Mouse (Mus musculus) cerebellum, postnatal 25 days (tissue): Measurements from ENCODE around the gene Elovl2.
"Not testable (repeated sequence)": the region's sequence is repeated elsewhere in the genome, so short reads cannot be mapped to it uniquely, and the experiment has no call there.

Experiments used
- DNase-seq, 2 experiments: peaks; one replicate each; pipeline ENCODE4 v3.0.0; 2021; ENCODE audit warnings: mixed read lengths in 2 of 2

Elovl2 gene

DNA sequence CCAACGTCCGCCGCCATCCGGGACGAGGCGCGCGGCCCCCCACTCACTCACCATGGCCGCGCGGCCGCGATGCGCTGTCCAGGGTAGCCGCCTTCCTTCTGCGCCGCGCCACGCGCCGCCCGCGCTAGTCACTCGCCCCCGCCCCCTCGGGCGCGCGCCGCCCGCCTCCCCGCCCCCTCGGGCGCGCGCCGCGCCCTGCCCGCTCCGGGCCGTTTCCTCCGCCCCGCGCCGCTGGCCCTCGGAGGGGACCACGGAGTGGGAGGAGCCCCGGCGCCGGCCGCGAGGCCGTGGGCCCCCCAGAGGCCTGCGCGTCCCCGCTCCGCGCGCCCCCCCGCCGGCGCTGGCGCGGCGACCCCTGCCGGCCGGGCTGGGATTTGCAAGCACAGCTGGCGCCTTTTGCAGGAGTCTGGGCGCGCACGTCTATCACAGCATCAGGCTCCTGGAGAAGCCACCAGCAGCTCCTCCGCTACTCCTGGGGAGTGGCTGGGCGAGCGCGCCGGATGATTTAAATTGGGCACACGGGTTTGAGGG, at the start of gene Elovl2:
TSS of gene Elovl2 (minus strand) at position 102 of the 531 bp plus-strand sequence.
- DNase-seq: peak; percentile 57 to 74

DNA sequence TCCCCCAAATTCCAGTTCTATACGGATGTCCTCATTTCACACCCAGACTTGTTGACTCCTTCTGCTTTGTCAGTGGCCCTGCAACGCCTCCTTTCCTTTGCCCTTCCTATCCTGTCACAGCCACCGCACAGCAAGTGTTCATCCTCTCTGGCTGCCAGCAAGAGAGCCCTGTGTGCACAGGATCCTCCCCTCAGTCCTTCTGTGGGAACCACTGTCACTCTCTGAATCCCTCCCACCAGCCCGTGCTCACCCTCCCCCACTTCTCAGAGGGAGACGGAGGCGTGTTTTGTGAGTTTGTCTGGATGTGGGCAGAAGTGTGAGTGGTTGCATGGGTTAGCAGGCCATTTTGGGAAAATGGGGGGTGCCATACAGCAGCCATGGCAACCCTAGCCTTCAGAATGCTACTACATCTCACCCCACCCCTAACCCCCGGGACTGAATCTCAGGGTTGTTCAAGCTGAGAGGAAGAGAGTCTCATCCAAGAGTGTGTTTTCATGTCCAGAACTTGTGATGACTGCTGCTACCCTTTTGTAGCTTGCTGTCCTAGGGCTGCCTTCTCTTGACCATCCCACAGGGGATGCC, 47.7 kb upstream of the Elovl2 start:
- peak in 1 of 2 experiments; percentile 30 for DNase-seq

DNA sequence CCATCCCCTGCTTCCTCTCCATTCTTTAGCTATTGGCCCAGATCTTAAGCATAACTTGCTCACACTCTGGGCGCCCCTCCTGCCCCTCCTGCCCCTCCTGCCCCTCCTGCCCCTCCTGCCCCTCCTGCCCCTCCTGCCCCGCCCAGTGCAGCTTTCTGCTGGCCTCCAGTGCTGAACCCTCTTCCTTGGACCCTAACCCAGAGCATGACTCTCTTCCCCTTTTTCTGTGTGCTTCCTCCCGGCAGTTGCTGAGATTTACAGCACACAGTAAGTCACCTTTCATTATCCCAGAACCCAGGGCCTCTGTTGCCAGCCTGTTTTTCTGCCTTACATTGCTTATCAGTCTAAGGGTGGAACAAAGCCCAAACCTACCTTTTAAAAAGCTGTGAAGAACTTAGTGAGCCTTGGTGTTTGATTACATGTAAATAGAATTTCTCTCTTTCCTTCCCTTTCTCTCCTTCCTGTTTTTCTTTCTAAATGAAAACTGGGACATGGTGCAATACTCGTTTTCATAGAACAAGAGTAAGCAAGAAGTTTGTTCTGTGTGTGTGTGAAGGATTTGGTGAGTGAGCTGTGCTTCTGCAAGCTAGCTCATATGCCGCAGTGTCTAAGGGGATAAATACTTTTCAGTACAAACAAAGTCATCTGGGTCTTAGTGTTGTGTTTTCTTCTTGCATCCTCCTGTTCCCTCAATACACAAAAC, 43.2 kb upstream of the Elovl2 start:
- DNase-seq: no peak

DNA sequence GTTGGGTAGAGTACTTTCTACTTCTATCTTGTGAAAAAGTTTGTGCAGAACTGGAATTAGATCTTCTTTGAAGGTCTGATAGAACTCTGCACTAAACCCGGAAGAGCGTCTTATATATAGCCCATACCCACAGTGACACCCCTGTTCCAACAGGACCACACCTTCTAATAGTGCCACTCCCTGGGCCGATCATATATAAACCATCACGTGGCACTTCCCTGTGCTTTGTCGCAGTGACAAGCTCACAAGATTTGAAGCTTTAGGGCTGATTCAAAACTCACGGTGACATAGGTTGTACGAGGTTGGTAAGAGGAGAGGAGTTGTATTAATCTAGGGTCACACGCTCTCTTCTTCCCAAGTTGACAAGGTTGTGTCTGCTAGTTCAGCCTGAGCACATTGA, 41.4 kb upstream of the Elovl2 start:
- DNase-seq: not testable (repeated sequence)

DNA sequence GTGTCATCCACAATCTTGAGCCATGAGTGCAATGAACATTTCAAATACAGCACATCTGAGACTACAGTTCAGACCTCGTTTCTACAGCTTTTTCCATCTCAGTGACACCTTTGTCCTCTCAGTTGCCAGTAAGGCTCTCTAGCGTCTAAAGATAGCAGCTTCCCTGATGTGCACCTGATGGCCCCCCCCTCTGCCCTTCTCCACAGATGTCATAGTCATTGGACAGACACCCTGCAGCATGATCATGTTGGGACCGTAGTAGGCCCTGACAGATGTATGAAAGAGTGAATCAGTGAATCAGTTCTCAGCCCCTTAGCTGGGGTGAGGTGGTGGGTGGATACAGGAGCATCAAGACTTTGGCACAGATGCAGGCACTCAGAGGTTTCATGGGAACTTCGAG, 37.6 kb upstream of the Elovl2 start:
- no peak for DNase-seq

DNA sequence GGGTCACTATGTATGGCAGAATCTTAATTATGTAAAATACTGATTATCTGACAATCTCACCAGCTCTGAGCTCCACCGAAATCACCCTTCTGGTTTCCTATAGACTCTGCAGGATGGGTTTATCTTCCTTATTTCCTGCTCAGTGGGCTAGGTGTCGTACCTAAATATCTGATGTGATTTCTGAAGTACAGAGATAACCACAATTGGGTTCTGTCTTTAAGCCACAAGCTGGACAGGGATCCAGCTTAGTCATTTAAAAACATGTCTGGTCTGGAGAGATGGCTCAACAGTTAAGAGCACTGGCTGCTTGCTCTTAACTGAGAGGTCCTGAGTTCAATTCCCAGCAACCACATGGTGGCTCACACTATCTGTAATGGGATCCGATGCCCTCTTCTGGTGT, 36.8 kb upstream of the Elovl2 start:
- DNase-seq: no peak

DNA sequence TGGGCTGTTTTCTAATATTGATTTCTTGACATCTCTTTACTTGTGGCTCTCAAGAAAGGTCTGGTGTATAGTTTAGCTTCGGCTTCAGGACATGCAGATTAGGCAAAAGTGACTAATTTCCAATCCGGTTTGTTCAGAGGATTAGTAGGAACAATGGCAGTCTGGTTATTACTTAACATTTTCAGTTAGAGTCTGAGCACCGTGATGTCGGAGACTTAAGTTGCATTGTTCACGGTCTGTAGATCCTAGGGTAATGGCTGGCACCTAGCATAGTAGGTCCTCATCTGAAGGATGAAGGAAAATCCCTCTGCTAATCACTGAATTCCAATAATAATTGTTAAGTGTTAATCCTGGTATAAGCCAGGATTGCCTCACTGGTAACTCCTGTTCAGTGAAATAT, 35.9 kb upstream of the Elovl2 start:
- no peak for DNase-seq

DNA sequence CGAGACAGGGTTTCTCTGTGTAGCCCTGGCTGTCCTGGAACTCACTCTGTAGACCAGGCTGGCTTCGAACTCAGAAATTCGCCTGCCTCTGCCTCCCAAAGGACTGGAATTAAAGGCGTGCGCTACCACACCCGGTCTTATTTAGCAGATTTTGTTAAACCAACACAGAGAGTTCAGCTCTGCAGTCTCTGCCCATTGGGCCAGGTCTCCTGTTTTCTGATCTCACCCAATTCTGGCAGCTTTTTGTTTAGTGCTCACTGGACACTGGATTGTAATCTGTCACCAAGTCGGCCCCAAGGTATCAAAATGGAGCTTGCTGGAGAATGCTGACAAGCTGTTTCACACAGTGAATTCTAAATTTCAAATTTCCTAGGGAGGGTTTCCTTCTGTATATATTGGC, 32.5 kb upstream of the Elovl2 start:
- no peak for DNase-seq

DNA sequence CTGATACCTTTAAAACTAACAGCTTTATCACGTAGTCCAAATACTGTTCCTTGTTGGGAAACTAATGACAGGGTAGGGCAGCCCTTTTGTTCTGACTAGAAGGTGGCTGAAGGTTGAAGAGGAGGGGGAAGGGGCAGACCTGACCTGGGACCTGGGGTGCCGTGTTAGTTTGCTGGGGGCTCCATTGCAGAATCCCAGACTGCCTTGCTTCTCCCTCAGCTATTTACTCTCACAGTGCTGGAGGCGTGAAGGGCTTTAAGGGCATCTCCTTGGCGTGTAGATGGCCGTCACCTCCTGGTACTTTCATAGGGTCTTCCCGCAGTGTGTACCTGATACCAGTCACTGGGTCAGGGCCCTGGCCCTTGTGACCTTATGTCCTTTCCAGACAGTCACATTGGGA, 31.9 kb upstream of the Elovl2 start:
- DNase-seq: no peak

DNA sequence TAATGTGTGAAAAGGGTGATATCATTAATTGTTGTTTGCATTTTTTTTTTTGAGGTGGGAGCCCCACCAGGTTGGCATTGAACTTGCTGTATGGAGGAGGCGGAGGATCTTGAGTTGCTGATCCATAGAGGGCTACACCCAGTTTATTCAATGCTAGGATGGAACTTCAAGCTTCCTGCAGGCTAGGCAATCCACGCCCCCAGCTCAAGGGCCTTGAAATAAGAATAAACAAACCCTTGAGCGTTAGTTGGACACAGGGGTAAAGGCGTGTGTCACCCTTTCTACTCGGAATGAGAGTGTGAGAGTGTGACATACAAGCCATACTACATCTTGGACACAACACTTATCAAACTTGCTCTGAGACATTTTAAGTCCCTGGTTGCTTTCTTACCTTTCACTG, 31.5 kb upstream of the Elovl2 start:
- no peak for DNase-seq

DNA sequence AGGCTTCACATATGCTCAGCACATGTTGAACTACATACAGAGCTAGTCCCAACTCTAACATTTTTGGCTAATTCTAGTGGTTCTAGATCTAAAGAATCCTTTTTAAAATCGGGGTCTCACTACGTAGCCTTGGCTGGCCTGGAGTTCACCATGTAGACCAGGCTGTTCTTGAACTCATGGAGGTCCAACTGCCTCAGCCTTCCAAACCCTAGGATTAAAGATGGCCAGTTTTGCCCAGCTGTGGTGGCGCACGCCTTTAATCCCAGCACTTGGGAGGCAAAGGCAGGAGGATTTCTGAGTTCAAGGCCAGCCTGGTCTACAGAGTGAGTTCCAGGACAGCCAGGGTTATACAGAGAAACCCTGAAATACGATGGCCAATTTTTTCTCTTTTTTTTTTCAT, 31.0 kb upstream of the Elovl2 start:
- not testable (repeated sequence) for DNase-seq

DNA sequence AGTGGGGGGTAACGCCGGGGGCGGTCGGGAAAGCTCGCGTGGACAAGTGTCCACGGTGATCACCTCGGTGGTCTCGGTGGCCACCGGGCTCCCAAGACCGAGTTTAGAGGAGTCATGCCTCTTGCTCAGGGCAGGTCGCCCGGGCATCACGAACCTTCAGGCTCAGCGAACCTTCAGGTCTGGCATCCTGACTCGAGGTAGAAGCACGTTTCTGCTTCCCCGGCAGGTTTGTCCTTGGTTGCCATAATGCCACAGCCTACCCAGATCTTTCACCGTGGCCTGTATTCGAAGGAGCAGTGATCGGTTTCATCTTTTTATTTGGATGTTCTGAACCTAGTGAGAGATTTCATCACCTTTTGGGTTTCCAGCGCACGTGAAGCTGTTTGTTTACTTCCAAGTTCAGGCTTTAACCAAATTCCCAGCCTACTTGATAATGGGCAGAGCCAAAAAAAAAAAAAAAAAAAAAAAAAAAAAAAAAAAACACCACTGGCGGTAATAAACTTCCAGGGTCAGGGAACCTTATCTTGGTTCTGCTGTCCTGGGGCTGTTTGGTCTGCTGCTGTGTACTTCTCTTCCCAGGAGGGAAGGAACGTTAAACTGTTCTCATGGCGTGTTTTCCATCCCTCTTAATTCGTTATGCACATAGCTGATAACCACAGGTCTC, 30.2 kb upstream of the Elovl2 start:
- DNase-seq: peak in 1 of 2 experiments; percentile 61

DNA sequence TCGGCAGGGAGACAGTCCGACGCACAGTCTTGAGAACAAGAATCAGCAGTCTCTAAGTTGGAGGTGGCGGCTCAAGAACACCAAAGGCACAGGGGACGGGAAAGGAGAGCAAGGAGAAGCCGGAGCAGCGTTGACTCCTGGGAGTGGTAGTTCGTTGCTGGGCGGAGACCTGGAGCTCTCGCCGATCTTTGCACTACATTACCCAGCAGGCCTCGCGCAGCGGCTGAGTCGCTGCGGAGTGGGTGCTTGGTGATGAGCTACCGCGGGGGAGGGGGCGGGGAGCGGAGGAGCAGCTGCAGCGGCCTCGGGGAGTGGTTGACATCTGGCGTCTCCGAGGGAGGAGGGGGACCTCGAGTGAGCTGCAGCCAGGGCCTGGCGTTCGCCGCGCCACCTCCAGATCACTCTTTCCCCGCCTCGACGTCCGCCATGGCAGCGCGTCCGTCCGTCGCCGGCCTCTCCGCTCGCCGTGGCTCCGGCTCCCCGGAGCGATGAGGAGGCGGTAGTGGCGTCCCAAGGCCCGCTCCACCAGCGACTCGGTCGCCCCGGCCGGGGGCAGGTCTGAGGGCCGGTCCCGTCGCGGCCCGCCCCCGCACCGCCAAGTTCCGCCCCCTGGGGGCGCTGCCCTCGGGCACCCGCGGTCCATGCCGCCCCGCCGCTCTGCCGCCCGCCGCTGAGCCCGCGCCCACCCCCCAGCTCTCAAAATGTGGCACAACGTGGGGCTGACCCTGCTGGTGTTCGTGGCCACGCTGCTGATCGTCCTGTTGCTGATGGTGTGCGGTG, 29.5 kb upstream of the Elovl2 start, which contains the start of gene Smim13:
TSS of gene Smim13 (plus strand) at position 307 of the 780 bp plus-strand sequence.
- peak; percentile 91 to 94 for DNase-seq

DNA sequence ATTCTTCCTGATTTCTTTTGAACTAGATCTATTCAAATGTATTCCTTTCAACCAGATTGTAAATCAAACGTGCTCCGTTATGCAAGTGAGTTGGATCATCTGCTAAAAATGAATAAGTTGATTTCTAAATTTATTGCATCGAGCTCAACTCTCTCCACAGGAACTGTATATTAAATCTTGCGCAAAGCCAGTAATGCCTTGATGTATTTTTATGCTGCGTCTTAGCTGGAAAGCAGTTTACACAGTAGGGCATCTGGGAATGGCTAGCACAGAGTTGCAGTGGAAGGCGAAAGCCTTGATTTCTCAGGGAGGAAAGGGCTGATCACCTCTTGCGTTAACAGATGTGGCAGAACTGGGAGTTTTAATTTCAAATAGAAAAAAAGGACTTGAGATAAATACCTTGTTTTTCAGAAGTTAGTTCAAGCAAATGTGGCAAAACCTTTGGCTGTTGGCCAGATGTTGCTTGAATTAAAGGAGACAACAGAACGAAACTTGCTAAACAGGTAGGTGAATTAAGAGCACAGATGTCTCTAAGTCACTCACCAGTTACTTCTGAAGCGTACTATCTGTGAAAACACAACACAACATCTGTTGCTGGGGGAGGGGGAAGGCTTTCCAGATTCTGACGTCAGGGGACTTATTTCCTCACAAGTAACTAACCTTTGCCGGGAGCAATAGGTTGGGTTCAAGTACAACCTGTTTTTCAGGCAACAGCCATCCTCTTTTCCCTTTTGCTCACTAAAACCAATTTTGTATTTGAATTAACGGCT, 28.7 kb upstream of the Elovl2 start:
- no peak for DNase-seq

DNA sequence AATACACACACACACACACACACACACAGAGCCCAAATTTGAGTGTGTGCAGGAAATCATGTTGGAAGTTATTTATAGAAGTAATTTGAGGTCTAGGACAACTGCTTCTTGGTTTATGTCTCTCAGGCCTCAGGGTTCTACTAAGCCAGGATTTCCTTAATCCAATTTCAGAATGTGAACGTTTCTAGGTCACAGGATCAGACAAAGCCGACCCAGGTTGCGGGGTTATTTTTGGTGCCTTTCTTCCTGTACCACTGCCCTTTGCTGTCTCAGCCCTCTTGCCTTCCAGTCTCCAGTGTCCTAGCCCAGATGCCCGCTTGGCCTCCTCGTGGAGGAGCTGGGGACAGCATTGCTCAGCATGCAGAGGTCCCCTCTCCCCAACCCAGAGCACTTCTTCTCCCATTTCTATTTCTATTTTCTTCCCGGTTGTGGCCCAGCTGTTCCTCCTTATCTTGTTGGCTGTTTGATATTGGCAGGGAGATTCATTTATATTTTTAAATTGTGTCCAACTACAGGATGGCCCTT, 24.2 kb upstream of the Elovl2 start:
- DNase-seq: no peak

DNA sequence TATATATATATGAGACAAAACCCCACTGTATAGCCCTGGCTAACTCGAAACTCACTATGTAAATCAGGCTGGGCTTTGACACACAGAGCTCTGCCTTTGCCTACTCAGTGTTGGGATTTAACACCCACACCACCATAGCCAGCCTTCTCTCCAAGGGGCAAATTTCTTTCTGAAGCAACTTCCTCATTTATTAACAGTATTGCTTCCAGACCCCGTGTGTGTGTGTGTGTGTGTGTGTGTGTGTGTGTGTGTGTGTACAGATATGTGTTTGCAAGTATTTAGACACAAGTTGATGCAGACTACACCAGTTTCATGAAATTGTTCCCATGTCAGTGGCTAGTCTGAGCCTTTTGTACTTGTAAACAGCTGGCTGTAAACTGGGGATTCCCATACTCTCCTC, 21.4 kb upstream of the Elovl2 start:
- DNase-seq: no peak

DNA sequence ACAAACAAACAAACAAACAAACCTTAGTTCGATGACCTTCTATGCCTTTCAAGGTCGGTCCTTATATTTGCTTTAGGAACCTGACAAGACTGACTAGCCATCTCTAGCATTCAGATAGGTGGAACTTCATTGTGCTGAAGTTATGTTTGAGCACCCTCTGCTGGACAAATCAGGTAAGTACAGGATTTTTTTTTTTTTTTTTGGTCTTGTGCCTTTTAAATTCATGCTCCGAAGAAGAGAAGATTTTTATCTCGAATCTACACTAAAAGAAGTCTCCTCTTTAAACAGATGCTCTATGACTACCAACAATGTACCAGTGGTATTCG, 18.6 kb upstream of the Elovl2 start:
- no peak for DNase-seq

DNA sequence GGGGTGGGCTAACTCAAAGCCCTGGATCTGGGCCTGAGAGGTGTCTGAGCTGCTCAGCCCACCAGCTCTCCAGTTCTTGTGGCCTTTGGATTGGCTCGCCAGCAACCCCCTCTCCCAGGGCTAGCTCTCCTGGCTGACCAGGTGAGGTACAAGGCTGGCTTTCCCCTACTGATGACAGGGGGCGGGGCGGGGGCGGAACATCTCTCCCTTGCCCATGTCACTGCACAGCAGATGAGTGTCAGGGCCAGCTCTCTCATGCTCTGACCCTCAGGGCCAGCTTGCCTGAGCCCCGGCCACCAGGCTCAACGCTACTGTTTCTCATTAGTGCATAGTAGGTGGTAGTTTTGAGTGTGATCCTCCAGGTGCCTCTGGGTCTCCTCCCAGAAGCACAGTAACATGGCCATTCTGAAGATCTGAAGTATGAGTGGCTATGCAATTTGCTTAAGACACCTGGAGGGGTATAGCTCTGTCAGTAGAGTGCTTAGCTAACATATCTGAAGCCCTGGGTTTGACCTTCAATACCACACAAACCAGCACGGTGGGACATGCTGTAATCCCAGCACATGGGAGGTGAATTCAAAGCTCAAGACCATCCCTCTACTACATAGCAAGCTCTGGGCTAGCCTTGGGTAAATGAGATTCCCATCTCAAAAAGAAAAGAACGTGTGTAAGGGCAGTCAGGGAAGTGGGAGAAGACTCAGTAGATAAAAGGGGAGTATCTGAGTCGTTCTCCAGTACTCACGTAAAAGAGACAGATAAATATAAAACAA, 18.0 kb upstream of the Elovl2 start:
- DNase-seq: no peak

DNA sequence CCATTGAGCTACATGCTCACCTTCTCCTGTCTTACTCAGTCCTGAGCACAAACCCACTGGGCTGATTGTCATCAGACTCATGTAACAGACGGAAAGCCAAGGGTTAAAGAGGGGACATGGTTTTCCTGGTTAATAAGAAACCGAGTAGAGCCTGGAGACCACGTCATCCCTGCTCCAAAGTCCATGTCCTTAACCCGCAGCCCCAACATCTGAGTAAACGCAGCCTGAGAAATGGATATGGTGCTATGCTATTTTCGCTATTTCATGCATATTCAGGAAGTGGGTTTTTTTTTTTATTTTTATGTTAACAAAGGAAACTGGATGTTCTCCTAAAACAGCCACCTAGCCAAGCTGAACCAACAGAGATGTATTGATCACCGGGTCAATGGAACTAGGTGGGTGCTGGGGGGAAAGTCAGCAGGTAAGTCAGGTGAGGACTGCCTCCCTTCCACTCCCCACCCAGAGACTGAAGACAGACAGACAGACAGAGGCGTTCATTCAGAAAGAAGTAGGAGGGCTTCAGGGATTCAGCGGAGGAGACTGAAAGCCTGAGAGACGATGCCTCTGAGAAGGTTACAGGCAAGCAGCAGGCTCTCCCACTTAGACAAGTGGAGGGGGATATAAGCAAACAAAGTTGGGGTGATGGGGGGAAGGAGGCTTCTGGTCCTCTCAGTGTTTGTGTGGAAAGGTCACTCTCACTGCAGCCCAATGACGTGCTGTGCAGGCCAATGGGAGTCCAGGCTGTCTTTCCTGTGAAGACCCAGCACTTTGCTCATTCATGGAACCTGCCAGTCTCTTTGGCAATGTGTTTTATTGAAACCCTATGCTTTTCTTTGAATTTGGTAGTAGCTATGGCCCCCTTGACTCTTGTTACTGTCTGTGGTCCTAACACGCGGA, 15.9 kb upstream of the Elovl2 start:
- no peak for DNase-seq

DNA sequence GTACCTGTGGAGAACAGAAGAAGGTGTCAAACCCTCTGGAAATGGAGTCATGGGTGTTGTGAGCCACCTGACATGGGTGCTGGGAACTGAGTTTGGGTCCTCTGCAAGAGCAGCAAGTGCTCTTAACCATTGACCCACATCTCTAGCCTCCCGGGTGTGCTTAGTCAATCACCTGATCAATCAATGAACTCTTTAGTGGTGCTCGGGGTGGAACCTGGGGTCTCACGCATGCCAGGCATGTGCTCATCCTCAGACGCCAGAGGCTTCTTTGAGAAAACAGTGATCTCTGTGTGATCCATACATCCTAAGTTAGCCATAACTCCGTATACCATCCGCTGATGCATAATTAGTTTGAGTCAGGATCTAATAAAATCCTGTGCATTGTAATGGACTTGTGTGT, 15.0 kb upstream of the Elovl2 start:
- DNase-seq: no peak
